Mouse (Mus musculus) olfactory bulb, adult 2 months (tissue): ENCODE results near the gene Ddo. TPM values are rescaled to one million over a fixed set of nuclear protein-coding genes. Genes with fewer than 3 reads are reported as not detected.

Experiments
- H3K27ac ChIP-seq: fragments of 200-500 bp; 2 replicates; pipeline ENCODE4 v1.5.1; 2012; ENCODE audit warnings: low read depth, low read length; ENCODE audit not compliant: insufficient read depth
- H3K4me1 ChIP-seq: fragments of 200-500 bp; 2 replicates; pipeline ENCODE4 v1.6.1; 2012; ENCODE audit warnings: low read length; ENCODE audit not compliant: control insufficient read depth, insufficient read depth
- H3K4me3 ChIP-seq: fragments of 200-500 bp; 2 replicates; pipeline ENCODE4 v1.5.1; 2012; ENCODE audit warnings: mild to moderate bottlenecking, low read depth, low read length, moderate library complexity; ENCODE audit not compliant: insufficient read depth
- CTCF ChIP-seq: fragments of 200-500 bp; IDR thresholded peaks from 2 replicates; pipeline ENCODE4 v1.5.1; 2012; ENCODE audit warnings: low read depth, mild to moderate bottlenecking, low read length, moderate library complexity; ENCODE audit not compliant: insufficient read depth
- POLR2A ChIP-seq: fragments of 200-500 bp; IDR thresholded peaks from 2 replicates; pipeline ENCODE4 v1.6.1; 2012; ENCODE audit warnings: mild to moderate bottlenecking, low read depth, low read length, moderate library complexity; ENCODE audit not compliant: insufficient read depth
- WGBS: fragments of 180-500 bp; shearing (Covaris S2); methylation state at CpG from one replicate; pipeline ENCODE4 v1.1.7; 2018; 5-methylcytosine and 5-hydroxymethylcytosine counted together
- polyA plus RNA-seq: library from polyadenylated mRNA; stranded (reverse); fragments of >200 nt; gene quantifications from 2 replicates; pipeline ENCODE4 v1.2.4, GENCODE M21; 2012; ENCODE audit warnings: low replicate concordance; ENCODE audit not compliant: missing spikeins, insufficient read depth, insufficient read length

Ddo gene
- polyA plus RNA-seq, 1 experiment = not detected

DNA sequence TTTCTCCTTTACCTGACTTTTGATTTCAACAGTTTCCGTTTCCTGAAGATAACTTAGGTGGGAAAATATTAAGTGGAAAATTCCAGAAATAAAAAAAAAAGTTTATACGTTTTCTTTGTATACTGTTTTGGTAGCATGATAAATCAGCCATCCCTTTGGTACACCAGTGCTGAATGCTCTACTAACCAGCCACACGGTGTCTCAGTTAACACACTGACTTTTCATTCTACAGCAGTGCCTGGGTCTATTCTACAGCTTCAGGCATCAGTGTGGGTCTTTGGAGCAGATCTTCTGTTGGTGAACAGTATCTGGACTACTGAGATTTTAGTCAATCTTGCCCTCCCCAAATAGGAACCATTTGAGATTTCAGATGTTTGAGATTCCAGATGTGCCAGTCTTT lies 48.7 kb downstream of the Ddo start:
- 76% methylated on average over 3 of the region's 3 CpGs for WGBS
- no peak overlapping the region for H3K4me3 ChIP-seq
- TF ChIP-seq CTCF (no peak), POLR2A (no peak)
- H3K27ac ChIP-seq = no peak overlapping the region
- peaks cover 14% of the 10 kb centered on the region for H3K4me1 ChIP-seq

DNA sequence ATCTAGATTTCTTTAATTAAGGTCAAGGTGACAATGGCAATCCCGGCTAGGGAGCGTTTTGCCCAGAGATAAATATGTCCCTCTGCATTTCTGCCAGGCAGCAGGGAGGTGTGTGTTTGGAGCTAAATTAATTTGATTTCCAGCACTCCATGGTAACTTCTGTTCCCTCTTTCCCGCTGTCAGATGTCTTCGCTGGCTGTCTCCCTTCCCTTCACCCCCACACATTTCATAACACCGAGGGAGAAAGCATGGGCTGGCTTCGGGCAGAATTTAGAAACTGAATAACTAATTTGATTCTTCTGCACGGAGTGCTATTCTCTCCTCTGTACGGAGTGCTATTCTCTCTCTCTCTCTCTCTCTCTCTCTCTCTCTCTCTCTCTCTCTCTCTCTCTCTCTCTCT lies 52.7 kb downstream of the Ddo start:
- Histone ChIP-seq H3K27ac (no peak overlapping the region), H3K4me3 (no peak overlapping the region), H3K4me1 (peaks cover 13% of the 10 kb centered on the region)
- WGBS = 24% methylated on average over 8 of the region's 8 CpGs
- no peak for TF ChIP-seq POLR2A
- no peak for TF ChIP-seq CTCF

DNA sequence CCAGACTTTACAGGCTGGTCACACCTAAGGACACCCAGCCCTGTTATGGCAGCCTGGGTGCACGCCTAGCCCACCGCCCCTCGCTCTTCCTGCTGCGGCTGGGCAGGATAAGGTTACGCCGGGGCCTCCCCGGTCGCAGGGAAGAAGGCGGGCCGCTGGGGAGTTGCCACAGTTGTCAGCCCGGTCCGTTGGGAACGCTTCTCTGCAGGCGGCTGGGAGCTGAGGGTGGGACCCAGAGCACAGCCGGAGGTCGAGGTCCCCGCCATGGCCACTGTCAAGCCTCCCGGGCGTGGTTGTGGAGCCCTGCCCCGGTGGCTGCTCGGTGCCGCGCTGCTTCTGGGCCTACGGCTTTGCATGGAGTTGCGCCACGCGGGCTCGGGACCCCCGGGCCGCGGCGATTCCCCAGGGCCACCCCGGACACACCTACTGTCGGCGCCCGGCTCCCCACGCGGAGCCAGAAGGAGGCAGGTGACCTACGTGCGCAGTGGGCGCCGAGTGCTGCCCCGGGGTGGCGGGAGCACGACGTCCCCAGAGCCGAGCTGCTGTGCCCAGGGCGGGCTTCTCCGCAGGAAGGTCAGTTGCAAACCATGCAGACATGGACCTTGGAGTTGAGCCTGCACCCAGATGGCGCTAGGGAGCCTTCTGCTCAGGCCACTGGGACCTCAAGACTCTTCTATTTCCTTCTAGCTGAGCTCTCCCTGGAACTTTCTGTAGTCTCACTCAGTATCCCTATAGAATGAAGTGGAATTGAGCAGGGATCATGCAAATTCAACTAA lies 53.5 kb downstream of the Ddo start, which contains the start of gene Mettl24:
TSS of gene Mettl24 (plus strand) at position 191 of the 776 bp plus-strand sequence.
- Histone ChIP-seq H3K4me3 (peak within 1 kb of the TSS; percentile 48), H3K27ac (no peak within 1 kb of the TSS), H3K4me1 (peaks cover 13% of the 10 kb centered on the region)
- WGBS = 1% methylated on average over 50 of the region's 50 CpGs
- no peak for TF ChIP-seq POLR2A
- TF ChIP-seq CTCF = peak; percentile 43; the same call in 1 of the 2 replicates

DNA sequence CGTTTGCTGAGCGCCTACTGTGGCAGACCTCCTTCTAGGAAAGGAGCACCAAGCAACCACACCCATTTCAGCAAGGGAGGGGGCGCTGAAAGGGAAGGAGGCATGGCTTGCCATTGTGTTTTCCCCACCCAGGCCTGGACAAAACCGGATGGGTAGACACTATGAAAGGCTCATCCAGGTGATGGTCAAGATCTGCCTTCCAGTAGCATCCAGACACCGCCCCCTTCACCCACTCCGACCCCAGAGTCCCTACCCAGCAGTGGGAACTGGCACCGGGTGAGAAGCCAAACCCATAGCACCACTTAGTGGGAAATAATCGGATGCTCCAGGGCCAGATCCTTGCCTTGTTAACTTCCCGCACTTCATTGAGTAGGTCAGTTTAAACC lies 54.0 kb downstream of the Ddo start:
- H3K4me3 ChIP-seq = peak overlapping the region; percentile 48; the same call in 1 of the 2 replicates
- peaks cover 13% of the 10 kb centered on the region for H3K4me1 ChIP-seq
- H3K27ac ChIP-seq = no peak overlapping the region
- TF ChIP-seq POLR2A = no peak
- no peak for TF ChIP-seq CTCF
- WGBS = 69% methylated on average over 9 of the region's 9 CpGs

DNA sequence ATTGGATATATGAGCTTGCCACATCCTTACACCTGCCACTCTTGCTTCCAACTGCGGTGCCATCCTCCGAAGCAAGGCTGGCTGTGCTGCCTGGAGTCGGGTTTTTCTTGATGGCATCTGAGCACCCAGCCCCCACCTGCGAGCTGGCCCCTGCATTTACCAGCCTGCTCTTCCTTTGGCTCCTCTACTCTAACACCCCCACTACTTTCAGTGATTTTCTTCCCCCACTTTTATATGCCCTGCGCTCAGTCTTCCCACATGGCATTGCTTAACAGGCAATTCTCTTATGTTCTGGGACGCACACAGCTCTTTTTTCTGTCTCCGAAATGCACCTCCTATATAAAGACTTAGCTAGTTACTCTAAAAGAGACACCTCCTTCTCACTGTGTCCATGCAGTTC lies 54.5 kb downstream of the Ddo start:
- TF ChIP-seq POLR2A (no peak), CTCF (no peak)
- H3K27ac ChIP-seq = no peak overlapping the region
- 84% methylated on average over 7 of the region's 7 CpGs for WGBS

DNA sequence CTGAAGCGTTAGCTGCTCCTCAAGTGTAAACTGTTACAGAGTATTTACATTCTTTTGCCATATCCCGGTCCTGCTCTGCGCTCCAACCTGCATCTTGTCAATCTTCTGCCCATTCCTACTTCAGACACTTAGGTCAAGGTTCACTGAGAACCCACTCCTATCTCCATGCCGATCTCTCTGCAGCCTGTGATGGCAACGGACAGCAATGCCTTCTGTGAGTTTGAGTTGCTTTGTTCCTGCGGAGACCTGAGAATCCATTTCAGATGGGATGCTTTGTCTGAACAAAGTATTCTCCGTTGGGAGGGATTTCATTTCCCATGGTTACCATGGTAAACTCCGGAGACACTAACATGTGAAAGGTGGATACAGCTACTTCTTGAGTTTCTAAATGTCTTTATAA lies 55.8 kb downstream of the Ddo start:
- WGBS = 78% methylated on average over 8 of the region's 8 CpGs
- Histone ChIP-seq H3K4me1 (peaks cover 13% of the 10 kb centered on the region), H3K27ac (no peak overlapping the region), H3K4me3 (no peak overlapping the region)
- TF ChIP-seq CTCF (no peak), POLR2A (no peak)

More for the DNA sequence above, 54.5 kb downstream of the Ddo start:
- peaks cover 13% of the 10 kb centered on the region for H3K4me1 ChIP-seq
- no peak overlapping the region for H3K4me3 ChIP-seq

DNA sequence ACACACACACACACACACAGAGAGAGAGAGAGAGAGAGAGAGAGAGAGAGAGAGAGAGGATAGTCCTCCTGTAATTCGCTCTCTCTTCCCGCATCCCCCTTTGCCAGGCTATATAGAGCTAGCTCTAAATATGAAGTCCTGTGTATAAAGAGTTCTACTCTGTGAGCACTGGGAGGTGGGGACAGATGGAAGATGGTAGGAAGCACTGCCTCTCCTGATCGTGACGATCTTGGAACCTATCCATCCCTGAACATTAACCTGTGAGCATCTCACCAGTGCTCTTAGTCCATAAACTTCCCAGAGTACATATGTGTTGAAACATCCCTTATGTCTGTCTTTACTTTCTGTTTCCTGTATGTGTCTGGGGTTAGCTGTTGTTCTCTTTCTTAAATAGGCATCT lies 57.2 kb downstream of the Ddo start:
- WGBS = 92% methylated on average over 4 of the region's 4 CpGs
- TF ChIP-seq CTCF (no peak), POLR2A (no peak)
- no peak overlapping the region for H3K27ac ChIP-seq
- peaks cover 13% of the 10 kb centered on the region for H3K4me1 ChIP-seq
- no peak overlapping the region for H3K4me3 ChIP-seq

DNA sequence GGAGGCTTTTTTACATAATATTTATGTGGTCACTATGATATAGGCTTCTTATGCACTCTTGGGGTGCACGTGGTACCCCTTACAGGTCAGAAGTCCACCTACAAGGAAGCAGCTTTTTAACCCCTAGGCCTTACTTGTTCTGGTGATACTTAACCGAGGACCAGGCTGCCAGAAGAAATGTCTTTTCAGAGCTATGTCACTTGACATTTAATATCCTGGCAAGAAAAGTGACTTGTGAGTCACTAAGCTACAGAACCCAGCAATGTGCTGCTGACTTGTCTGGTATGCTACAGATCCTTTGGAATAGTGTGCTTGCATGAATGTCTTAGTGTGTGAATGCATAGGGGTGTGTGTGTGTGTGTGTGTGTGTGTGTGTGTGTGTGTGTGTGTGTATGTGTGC lies 57.6 kb downstream of the Ddo start:
- peaks cover 12% of the 10 kb centered on the region for H3K4me1 ChIP-seq
- H3K4me3 ChIP-seq = no peak overlapping the region
- TF ChIP-seq POLR2A = no peak
- TF ChIP-seq CTCF = no peak
- H3K27ac ChIP-seq = no peak overlapping the region
- 75% methylated on average over 2 of the region's 2 CpGs for WGBS

DNA sequence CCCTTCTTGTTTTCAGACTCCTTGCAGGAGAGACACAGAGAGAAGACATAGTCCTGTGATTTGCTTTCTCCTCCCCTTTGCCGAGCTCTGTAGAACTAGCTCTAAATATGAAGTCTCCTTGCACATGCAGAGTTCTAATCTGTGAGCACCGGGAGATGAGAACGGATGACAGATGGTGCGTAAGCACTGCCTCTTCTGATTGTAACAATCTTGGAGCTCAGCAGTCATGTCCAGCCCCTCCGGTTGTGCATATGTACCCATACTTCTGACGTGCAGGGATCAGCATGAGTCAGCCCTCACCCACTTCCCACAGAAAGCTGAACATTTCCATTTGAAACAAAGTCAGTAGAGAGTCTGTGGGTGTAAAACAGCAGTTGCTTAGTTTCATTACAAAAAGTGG lies 58.5 kb downstream of the Ddo start:
- 48% methylated on average over 6 of the region's 6 CpGs for WGBS
- H3K27ac ChIP-seq = no peak overlapping the region

DNA sequence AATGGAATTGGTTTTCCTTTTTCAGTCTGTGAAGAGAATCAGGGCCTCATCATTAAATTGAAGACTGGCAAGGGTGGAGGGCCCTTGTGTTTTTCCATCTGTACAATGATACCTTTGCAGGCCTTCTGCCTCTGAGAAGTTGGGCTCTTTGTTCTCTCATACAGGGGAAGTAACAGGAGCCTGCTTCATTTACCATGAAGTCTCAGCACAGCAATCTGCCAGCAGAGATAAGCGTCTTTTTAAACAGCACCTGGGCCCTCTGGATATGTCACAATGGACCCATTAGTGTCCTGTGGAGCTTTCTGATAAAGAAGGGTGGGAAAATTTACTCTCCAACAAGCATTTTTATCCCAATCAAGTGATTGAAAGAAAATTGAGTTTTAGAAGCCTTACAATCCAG lies 59.1 kb downstream of the Ddo start:
- Histone ChIP-seq H3K27ac (peak overlapping the region; percentile 64), H3K4me1 (peaks cover 1% of the 10 kb centered on the region), H3K4me3 (no peak overlapping the region)
- WGBS = 40% methylated on average over 1 of the region's 1 CpGs
- TF ChIP-seq POLR2A (no peak), CTCF (no peak)

More for the DNA sequence above, 58.5 kb downstream of the Ddo start:
- no peak overlapping the region for H3K4me3 ChIP-seq
- TF ChIP-seq POLR2A (no peak), CTCF (no peak)
- peaks cover 6% of the 10 kb centered on the region for H3K4me1 ChIP-seq
